Mouse (Mus musculus) left cerebral cortex, adult 11 months (tissue): ENCODE measurements around the gene Utp3.

ENCODE experiments used
- DNase-seq: peaks from one replicate; pipeline ENCODE4 v3.0.0; 2022; ENCODE audit warnings: low spot score

Gene Utp3

GRCm38 (mm10) chr5:88569541-88569940, 15.3 kb downstream of the Utp3 start:
- no peak for DNase-seq

- DNase-seq = no peak
These were observed 20.6 kb downstream of the Utp3 start for GRCm38 (mm10) chr5:88574829-88575228.

GRCm38 (mm10) chr5:88575506-88576338, 21.5 kb downstream of the Utp3 start:
- no peak for DNase-seq

GRCm38 (mm10) chr5:88580681-88581080, 26.4 kb downstream of the Utp3 start:
- DNase-seq = no peak

GRCm38 (mm10) chr5:88581343-88581742, 27.1 kb downstream of the Utp3 start:
- no peak for DNase-seq

- peak; percentile 90 for DNase-seq
These were observed 29.2 kb downstream of the Utp3 start for GRCm38 (mm10) chr5:88583271-88584031.

GRCm38 (mm10) chr5:88584061-88584460, 29.8 kb downstream of the Utp3 start:
- no peak for DNase-seq

GRCm38 (mm10) chr5:88586407-88587174, 32.3 kb downstream of the Utp3 start:
- DNase-seq = no peak

GRCm38 (mm10) chr5:88587211-88587934, 33.1 kb downstream of the Utp3 start:
- no peak for DNase-seq

GRCm38 (mm10) chr5:88588481-88588880, 34.2 kb downstream of the Utp3 start:
- no peak for DNase-seq

- DNase-seq = no peak
These were observed 39.3 kb downstream of the Utp3 start for GRCm38 (mm10) chr5:88593421-88594172.

GRCm38 (mm10) chr5:88594173-88594569, 39.9 kb downstream of the Utp3 start:
- DNase-seq = no peak

GRCm38 (mm10) chr5:88595537-88596455, 41.5 kb downstream of the Utp3 start:
- DNase-seq = no peak

- no peak for DNase-seq
These were observed 44.7 kb downstream of the Utp3 start for GRCm38 (mm10) chr5:88598961-88599360.

GRCm38 (mm10) chr5:88602030-88602429, 47.8 kb downstream of the Utp3 start:
- no peak for DNase-seq

- DNase-seq = no peak
These were observed 48.5 kb downstream of the Utp3 start for GRCm38 (mm10) chr5:88602713-88603112.

GRCm38 (mm10) chr5:88604046-88604445, 49.8 kb downstream of the Utp3 start:
- no peak for DNase-seq

- no peak for DNase-seq
These were observed 50.5 kb downstream of the Utp3 start for GRCm38 (mm10) chr5:88604641-88605358.
